Mouse (Mus musculus) liver, embryonic 11.5 days (tissue): ENCODE results near the gene Ntm. TPM values are rescaled to one million over a fixed set of nuclear protein-coding genes. Genes with fewer than 3 reads are reported as not detected.

ENCODE experiments used
- ATAC-seq: fragments of 200-750 bp; cut with Nextera tagmentation; replicated peaks from 2 replicates; pipeline ENCODE4 v1.8.0; 2017; ENCODE audit warnings: moderate number of reproducible peaks, mild to moderate bottlenecking, moderate TSS enrichment, moderate library complexity; ENCODE audit not compliant: low FRiP score
- DNase-seq: peaks from one replicate; pipeline ENCODE4 v3.0.0-alpha.2; 2017; ENCODE audit warnings: low spot score
- H3K27ac ChIP-seq: fragments of 300-500 bp; sonication (generic); 2 replicates; pipeline ENCODE4 v1.5.1; 2014; ENCODE audit warnings: mild to moderate bottlenecking, low read depth, low read length, control low read depth
- H3K27me3 ChIP-seq: fragments of 300-500 bp; sonication (generic); replicated peaks from 2 replicates; pipeline ENCODE4 v1.6.1; 2014; ENCODE audit warnings: low read length, mixed read lengths; ENCODE audit not compliant: control insufficient read depth, insufficient read depth
- H3K36me3 ChIP-seq: fragments of 300-500 bp; sonication (generic); 2 replicates; pipeline ENCODE4 v1.6.1; 2014; ENCODE audit warnings: mild to moderate bottlenecking, low read length, moderate library complexity, mixed read lengths; ENCODE audit not compliant: control insufficient read depth, insufficient read depth
- H3K4me1 ChIP-seq: fragments of 300-500 bp; sonication (generic); replicated peaks from 2 replicates; pipeline ENCODE4 v1.6.1; 2014; ENCODE audit warnings: low read length, mixed read lengths; ENCODE audit not compliant: control insufficient read depth, insufficient read depth
- H3K4me2 ChIP-seq: fragments of 300-500 bp; sonication (generic); 2 replicates; pipeline ENCODE4 v1.6.1; 2014; ENCODE audit warnings: mild to moderate bottlenecking, control low read depth, moderate library complexity
- H3K4me3 ChIP-seq: fragments of 300-500 bp; sonication (generic); 2 replicates; pipeline ENCODE4 v1.5.1; 2014; ENCODE audit warnings: low read depth, low read length, control low read depth
- H3K9ac ChIP-seq: fragments of 300-500 bp; sonication (generic); 2 replicates; pipeline ENCODE4 v1.6.1; 2014; ENCODE audit warnings: low read depth, low read length, control low read depth
- H3K9me3 ChIP-seq: fragments of 300-500 bp; sonication (generic); 2 replicates; pipeline ENCODE4 v1.6.1; 2016; ENCODE audit warnings: low read length, inconsistent platforms, mixed read lengths; ENCODE audit not compliant: control insufficient read depth
- WGBS: fragments of 180-500 bp; shearing (Covaris S2); extraction: QIAGEN DNeasy Blood & Tissue Kit; methylation state at CpG from one replicate; pipeline ENCODE4 v1.1.7; 2014; 5-methylcytosine and 5-hydroxymethylcytosine counted together
- polyA plus RNA-seq: library from polyadenylated mRNA; unstranded; fragments of >200 nt; fragmentation: Nextera tagmentation; extraction: Ambion mirVana; gene quantifications from 2 replicates; pipeline ENCODE4 v1.2.1, GENCODE M21; 2014

Gene Ntm
- polyA plus RNA-seq, result 3.6 and 4.4 TPM in 2 replicates

GRCm38 (mm10) chr9:29962978-29963377, at the start of gene Ntm:
TSS of gene Ntm (minus strand) at chr9:29963141.
- H3K9ac ChIP-seq, result no peak within 1 kb of the TSS
- WGBS, result 37% methylated on average over 8 of the region's 8 CpGs
- H3K36me3 ChIP-seq, result no peaks in the 10 kb centered on the region
- no peak within 1 kb of the TSS for H3K27ac ChIP-seq
- ATAC-seq (no peak), DNase-seq (no peak)
- peak within 1 kb of the TSS; percentile 38 for H3K4me3 ChIP-seq
- H3K9me3 ChIP-seq, result no peaks in the 10 kb centered on the region
- no peaks in the 10 kb centered on the region; the same call in 1 of the 2 replicates for H3K4me1 ChIP-seq
- H3K4me2 ChIP-seq, result peak within 1 kb of the TSS; percentile 62
- H3K27me3 ChIP-seq, result peaks cover 27% of the 10 kb centered on the region

GRCm38 (mm10) chr9:30005701-30006100, 42.8 kb upstream of the Ntm start:
- Histone ChIP-seq H3K4me2 (no peak overlapping the region), H3K27ac (no peak overlapping the region), H3K9ac (no peak overlapping the region), H3K27me3 (no peaks in the 10 kb centered on the region; the same call in 1 of the 2 replicates), H3K4me3 (no peak overlapping the region), H3K9me3 (no peaks in the 10 kb centered on the region), H3K4me1 (no peaks in the 10 kb centered on the region), H3K36me3 (no peaks in the 10 kb centered on the region)
- no peak for DNase-seq
- WGBS, result 78% methylated on average over 8 of the region's 8 CpGs
- ATAC-seq, result no peak

GRCm38 (mm10) chr9:30003612-30004011, 40.7 kb upstream of the Ntm start:
- H3K4me2 ChIP-seq, result no peak overlapping the region
- 42% methylated on average over 3 of the region's 3 CpGs for WGBS
- DNase-seq, result no peak
- no peaks in the 10 kb centered on the region for H3K9me3 ChIP-seq
- H3K4me1 ChIP-seq, result no peaks in the 10 kb centered on the region
- H3K36me3 ChIP-seq, result no peaks in the 10 kb centered on the region
- no peak overlapping the region for H3K4me3 ChIP-seq
- no peak for ATAC-seq
- H3K9ac ChIP-seq, result no peak overlapping the region
- no peak overlapping the region for H3K27ac ChIP-seq
- no peaks in the 10 kb centered on the region; the same call in 1 of the 2 replicates for H3K27me3 ChIP-seq

- no peaks in the 10 kb centered on the region for H3K9me3 ChIP-seq
- no peak overlapping the region for H3K4me2 ChIP-seq
- 66% methylated on average over 5 of the region's 5 CpGs for WGBS
- no peaks in the 10 kb centered on the region for H3K4me1 ChIP-seq
- H3K9ac ChIP-seq, result no peak overlapping the region
- no peak overlapping the region for H3K4me3 ChIP-seq
- H3K36me3 ChIP-seq, result no peaks in the 10 kb centered on the region
- no peak for DNase-seq
- no peak for ATAC-seq
- no peaks in the 10 kb centered on the region for H3K27me3 ChIP-seq
- no peak overlapping the region for H3K27ac ChIP-seq
Measured at GRCm38 (mm10) chr9:29981177-29981915, 18.4 kb upstream of the Ntm start.

- H3K9ac ChIP-seq, result no peak overlapping the region
- DNase-seq (peak; percentile 37), ATAC-seq (no peak)
- WGBS, result 5% methylated on average over 38 of the region's 38 CpGs
- H3K36me3 ChIP-seq, result no peaks in the 10 kb centered on the region
- peaks cover 27% of the 10 kb centered on the region for H3K27me3 ChIP-seq
- H3K4me1 ChIP-seq, result no peaks in the 10 kb centered on the region; the same call in 1 of the 2 replicates
- H3K4me3 ChIP-seq, result peak overlapping the region; percentile 38
- peak overlapping the region; percentile 62 for H3K4me2 ChIP-seq
- no peak overlapping the region for H3K27ac ChIP-seq
- no peaks in the 10 kb centered on the region for H3K9me3 ChIP-seq
Measured at GRCm38 (mm10) chr9:29961954-29962867, 730 bp downstream of the Ntm start.

GRCm38 (mm10) chr9:29961512-29961911, 1.4 kb downstream of the Ntm start:
- H3K9ac ChIP-seq, result no peak overlapping the region
- H3K4me1 ChIP-seq, result no peaks in the 10 kb centered on the region; the same call in 1 of the 2 replicates
- no peak for DNase-seq
- no peak overlapping the region for H3K4me3 ChIP-seq
- peaks cover 27% of the 10 kb centered on the region for H3K27me3 ChIP-seq
- H3K9me3 ChIP-seq, result no peaks in the 10 kb centered on the region
- WGBS, result 40% methylated on average over 2 of the region's 2 CpGs
- ATAC-seq, result no peak
- no peaks in the 10 kb centered on the region for H3K36me3 ChIP-seq
- peak overlapping the region; percentile 62 for H3K4me2 ChIP-seq
- H3K27ac ChIP-seq, result no peak overlapping the region

- no peak overlapping the region for H3K9ac ChIP-seq
- H3K4me3 ChIP-seq, result no peak overlapping the region
- H3K27ac ChIP-seq, result no peak overlapping the region
- no peak for DNase-seq
- no peaks in the 10 kb centered on the region; the same call in 1 of the 2 replicates for H3K4me1 ChIP-seq
- H3K4me2 ChIP-seq, result no peak overlapping the region
- no peak for ATAC-seq
- H3K9me3 ChIP-seq, result no peaks in the 10 kb centered on the region
- no peaks in the 10 kb centered on the region for H3K36me3 ChIP-seq
- WGBS, result 63% methylated on average over 5 of the region's 5 CpGs
- peaks cover 27% of the 10 kb centered on the region for H3K27me3 ChIP-seq
Measured at GRCm38 (mm10) chr9:29960741-29961140, 2.2 kb downstream of the Ntm start.

- no peak for DNase-seq
- WGBS, result 49% methylated on average over 3 of the region's 3 CpGs
- H3K27ac ChIP-seq, result no peak overlapping the region
- no peaks in the 10 kb centered on the region; the same call in 1 of the 2 replicates for H3K4me1 ChIP-seq
- no peak overlapping the region for H3K4me3 ChIP-seq
- no peak overlapping the region for H3K9ac ChIP-seq
- no peaks in the 10 kb centered on the region for H3K36me3 ChIP-seq
- no peaks in the 10 kb centered on the region for H3K9me3 ChIP-seq
- no peak overlapping the region for H3K4me2 ChIP-seq
- H3K27me3 ChIP-seq, result peaks cover 27% of the 10 kb centered on the region
- no peak for ATAC-seq
Measured at GRCm38 (mm10) chr9:29960236-29960635, 2.7 kb downstream of the Ntm start.
